Mouse (Mus musculus) CD4-positive, CD25-positive, alpha-beta regulatory T cell, adult 4 months (primary cell): ENCODE data around the gene Actn4. TPM values are rescaled to one million over a fixed set of nuclear protein-coding genes. Genes with fewer than 3 reads are reported as not detected.

Source experiments
- ATAC-seq: one replicate; pipeline ENCODE4 v1.8.0; 2017
- polyA plus RNA-seq, 2 experiments: library from polyadenylated mRNA; unstranded; fragments of 100-300 nt; shearing (Covaris generic); gene quantifications; one replicate each; pipeline ENCODE4 v1.2.1; 2017

Actn4 gene
- polyA plus RNA-seq, 2 experiments from 2014 or later, result 82.6 to 106 TPM

DNA sequence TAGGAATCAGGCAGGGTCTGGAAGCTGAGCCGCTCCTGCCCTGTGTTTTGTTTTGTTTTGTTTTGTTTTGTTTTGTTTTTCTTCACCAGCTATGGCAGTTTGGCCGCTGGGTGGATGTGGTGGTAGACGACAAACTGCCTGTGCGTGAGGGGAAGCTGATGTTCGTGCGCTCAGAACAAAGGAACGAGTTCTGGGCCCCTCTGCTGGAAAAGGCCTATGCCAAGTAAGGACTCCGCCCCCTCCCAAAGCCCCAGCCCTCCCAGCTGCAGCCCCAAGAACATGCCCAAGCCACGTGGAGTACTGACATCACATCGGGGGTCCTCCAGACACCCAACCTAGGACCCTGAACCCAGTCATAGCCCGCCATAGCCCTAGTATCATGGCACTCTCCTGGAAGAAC lies 79.1 kb downstream of the Actn4 start:
- no peak for ATAC-seq

DNA sequence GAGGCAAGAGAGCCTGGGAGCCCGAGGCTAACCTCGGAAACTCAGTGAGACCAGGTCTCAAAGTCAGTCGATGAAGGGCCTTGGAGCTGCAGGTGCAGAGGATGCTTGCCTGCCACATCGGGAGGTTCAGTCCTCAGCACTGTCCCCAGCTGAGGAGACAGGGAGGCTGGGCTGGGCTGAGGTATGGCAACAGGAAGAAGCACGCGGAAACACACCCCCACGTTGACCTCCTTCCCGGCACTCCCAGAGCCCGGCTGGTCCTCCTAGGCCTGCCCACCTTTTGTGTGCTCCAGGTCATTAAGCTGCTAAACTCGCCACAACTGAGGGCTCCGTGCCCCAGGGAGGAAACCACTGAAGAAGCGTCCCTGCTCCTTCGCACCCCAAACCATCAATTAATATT lies 80.9 kb downstream of the Actn4 start, which contains the start of gene Capn12:
TSS of gene Capn12 (plus strand) at position 224 of the 400 bp plus-strand sequence.
- no peak for ATAC-seq

DNA sequence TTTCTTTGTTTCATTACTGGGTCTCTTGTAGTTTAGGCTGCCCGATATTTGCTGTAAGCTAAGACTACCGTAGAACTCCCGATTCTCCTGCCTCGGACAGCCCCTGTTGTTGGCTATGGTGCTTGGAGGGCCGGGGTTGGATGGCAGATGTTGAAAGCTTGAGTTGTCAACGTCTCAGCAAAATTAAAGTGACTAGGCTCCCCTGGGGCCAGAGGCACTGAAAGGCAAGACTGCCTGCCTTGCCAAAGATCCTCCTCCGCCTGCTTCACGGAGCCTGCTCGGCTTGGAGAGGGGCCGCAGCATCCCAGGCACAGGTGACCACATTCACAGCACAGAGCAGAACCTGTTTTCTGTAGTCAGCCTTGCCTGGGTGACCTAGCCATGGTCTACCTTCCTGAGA lies 81.6 kb downstream of the Actn4 start:
- no peak for ATAC-seq

DNA sequence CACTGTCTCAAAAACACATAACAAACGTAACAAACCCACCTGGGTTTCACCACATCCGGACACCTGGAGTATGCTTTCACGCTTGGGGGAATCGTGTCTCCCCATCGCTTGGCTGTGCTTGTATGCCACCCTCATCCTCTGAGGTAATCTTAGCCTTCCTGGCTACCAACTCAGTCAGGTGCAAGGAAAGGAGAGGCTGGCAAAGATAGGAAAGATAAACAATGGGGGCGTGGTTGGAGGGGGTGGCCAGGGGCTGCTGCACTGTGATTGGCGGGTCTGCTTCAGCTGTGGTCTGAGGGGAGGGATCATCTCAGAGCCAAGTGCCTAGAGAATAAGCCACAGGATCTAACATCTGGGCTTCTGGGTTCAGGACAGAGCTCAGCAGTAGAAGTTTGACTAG lies 82.5 kb downstream of the Actn4 start:
- no peak for ATAC-seq

DNA sequence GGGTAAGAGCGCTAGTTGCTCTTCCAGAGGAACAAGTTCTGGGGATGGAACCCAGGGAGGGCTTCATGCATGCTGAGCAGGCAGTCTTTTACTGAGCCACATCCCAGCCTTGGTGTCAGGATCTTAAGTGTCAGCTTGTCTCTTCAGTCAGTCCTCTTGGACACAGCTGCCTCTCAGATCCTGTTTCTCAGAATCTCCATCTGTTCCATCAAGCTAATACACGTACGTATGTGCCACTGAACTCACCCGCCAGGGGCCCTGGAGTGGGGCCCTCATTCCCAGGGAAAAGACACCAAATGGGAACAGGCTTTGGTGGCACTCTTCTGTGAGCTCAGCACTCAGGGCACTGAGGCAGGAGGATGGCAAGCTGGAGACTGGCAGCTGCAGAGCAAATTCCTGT lies 84.3 kb downstream of the Actn4 start:
- ATAC-seq, result no peak

DNA sequence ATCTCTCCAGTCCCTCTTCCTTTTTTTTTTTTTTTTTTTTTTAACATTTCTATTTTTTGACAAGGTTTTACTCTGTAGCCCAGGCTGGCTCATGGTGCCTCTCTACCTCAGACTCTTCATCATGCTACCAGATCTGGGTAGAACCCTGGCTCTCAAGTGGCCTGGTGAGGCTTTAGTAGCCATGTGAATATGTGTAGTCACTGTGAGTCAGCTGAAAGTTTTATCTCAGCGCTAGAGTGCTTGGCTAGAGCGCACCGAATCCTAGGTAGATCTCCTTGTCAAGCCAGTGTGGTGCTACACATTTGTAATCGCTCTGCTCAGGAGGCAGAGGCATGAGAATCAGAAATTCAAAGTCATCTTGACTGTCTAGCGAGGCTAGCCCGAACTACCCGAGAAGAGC lies 85.0 kb downstream of the Actn4 start:
- no peak for ATAC-seq

DNA sequence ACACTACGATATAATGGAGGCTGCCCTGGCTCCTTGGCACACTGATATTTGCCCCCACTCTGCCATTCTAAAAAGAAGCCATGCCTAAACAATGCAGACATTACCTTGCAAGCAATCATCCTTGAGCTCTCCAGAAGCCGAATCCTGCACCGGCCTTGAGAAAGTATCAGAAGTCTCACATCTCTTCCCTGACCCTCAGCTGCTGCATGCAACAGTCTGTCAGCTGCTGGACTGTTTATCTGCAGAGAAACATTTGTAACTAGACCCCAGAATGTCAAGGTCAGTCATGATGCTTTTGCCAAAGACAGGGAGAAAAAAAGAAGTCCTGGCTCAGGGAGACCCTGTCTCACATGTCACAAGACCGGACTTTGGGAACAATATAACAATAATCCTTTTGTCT lies 86.0 kb downstream of the Actn4 start:
- ATAC-seq, result no peak

DNA sequence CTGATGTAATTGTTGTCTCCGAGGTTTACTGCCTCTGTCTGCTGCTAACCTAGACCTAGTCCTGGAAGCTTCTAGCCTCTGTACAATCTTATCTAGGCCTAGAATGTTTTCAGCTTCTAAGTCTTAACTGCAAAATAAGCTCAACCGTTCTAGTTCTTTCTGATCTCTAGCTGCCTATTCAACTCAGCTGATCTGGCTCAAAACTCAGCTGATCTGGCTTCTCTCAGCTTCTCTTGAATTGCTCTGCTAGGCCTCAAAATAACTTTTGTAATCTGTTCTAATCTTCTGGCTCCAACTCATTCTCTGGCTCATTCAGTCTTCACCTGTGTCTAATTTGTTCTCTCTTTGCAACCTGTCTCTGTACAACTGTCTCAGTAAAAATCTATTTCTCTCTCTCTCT lies 87.6 kb downstream of the Actn4 start:
- no peak for ATAC-seq

DNA sequence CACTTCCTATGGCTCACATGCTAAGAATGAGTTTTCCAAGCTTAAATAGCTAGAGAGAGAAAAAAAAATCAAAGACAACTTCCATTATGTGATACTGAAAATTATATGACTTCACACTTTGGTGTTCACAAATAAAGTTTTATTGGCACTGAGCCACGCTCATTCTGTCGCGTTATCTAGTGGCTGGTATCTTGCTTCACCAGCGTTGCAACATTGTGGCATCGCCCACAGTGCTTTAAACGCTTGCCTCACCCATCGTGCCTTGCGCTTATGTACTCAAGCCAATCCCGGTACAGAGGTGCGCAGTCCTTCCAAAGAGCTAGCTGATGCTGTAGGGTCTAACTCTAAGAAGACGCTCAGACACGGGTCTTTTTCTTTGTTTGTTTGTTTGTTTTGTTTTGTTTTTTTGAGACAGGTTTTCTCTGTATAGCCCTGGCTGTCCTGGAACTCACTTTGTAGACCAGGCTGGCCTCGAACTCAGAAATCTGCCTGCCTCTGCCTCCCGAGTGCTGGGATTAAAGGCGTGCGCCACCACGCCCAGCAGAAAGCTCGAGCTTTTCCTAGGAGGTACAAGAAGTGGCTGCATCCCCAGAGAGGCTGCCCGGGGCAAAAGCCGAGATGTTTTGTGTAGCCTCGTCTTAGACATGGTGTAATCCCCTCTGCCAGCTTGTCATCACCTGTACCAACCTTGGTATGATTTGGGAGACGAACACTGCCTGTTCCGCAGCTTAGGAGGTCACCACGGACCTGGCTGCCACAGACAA lies 91.1 kb downstream of the Actn4 start:
- ATAC-seq, result no peak

DNA sequence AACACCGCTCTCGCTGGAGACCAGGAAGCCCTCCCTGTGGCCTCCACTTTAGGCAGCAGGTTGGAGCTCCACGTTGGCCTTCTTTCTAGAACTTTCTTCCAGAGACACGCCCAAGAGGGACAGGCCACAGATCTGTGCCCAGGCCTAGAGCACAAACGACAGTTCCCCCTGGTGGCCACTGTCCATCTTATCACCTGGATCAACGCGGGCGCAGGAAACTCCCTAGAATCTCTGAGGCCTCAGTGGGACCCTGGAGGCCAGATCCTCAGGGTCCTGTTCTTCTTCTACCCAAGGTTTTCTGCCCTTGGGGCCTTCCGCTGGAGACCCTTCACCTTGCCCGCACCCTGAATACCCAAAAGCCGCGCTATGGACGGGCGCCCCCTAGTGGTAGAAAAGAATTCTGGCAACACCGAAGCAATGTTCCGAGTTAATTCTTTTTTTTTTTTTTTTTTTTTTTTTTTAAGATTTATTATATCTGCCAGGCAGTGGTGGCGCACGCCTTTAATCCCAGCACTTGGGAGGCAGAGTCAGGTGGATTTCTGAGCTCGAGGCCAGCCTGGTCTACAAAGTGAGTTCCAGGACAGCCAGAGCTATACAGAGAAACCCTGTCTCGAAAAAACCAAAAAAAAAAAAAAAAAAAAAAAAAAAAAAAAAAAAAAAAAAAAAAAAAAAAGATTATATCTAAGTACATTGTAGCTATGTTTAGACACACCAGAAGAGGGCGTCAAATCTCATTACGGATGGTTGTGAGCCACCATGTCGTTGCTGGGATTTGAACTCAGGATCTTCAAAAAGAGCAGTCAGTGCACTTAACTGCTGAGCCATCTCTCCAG lies 94.4 kb downstream of the Actn4 start:
- ATAC-seq, result peak; percentile 30

DNA sequence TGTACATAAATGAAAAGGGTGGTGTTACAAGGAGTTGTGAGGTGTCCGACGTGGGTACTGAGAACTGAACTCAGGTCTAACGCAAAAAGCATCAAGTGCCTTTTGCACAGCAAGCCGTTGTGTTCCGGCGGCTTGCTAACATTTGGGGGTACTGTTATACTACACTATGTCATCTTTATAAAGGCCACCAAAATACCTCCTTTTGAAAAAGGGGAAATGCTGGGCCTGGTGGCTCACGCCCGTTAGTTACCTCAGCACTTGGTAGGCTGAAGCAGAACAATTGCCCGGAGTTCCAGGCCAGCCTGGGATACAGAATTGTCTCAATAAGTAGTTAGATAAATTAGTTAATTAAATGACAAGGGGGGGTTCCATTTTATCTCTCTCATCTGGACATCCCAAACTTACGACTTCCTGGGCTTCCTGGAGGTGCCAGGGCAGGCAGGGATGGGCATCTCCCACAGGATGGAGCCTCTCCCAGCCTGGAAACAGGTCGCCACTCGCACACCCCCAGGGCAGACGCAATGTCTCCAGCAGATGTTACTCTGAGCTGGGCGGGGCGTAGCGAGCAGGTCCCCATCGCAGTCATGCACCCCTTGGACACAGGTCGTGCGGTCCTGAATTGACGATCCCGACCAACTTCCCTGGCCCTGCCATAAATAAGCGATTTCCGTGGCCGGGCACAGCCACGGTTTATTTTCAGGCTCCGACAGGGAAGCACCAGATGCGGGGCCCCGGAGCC lies 95.2 kb downstream of the Actn4 start:
- no peak for ATAC-seq

DNA sequence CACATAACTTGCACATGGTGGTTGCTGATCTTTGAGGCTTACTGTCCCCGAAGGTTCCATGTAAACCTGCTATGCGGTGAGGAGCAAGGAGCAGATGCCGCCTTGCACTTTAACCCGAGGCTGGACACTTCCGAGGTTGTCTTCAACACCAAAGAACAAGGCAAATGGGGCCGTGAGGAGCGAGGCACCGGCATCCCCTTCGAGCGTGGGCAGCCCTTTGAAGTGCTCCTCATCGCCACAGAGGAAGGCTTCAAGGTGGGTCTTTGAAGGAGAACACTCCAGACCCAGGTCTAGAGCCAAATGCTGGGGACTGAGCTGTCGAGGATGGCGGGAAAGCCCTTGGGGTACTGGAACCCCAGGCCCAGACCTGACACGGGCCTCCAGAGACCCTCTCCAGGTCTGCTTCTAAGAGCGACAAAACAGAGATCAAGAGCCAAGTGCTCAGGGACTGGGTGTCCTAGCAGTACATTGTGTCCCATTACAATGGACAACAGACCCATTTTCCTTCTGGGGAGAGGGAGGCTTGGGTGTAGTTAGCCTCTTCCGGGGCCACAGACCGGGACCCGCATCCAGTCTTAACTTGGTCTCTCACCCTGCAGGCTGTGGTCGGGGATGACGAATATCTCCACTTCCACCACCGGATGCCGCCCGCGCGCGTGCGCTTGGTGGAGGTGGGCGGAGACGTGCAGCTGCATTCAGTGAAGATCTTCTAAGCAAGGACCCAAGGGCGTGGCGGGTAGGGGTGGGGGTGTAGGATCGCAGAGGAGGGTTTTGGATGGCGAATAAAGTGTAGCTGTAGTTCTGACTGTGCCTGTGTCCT lies 96.4 kb downstream of the Actn4 start:
- peak; percentile 95 for ATAC-seq

DNA sequence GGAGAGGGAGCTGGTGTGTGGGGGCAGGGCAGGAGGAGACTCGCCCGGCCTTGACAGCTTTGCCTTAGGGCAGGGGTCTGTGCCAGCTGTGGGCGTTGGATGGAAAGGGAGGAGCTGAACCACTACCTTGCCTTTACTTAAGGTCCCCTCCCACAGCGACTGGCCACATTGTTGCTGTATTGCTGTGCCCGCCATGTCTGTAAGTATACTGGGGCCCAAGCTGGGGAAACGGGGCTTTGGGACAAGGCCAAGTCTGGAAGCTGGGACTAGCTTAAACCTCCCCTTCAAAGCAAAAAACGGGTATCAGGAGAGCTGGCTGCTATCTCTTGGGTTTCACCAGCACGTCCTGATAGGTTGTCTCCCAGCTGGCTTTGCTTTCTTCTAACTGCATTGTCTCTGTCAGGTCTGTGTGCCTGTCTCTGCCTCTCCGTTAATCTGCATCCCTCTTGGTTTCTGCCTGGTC lies 97.8 kb downstream of the Actn4 start:
- no peak for ATAC-seq

DNA sequence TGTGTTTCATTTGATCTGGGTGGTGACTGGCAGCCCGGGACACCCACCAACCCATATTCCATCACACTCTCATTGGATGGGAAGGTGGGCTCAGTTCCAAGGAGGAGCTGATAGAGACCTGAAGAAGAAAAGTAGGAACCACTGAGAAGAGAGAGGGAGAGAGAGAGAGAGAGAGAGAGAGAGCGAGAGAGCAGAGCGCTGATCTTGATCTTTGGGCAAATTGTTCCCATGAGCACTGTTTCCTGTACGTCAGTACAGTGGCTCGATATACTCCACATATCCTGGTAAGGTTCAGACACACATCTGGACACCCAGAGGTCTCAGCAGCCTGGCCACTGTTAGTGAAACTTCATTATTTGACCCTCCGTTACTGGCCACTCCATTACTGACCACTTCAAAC lies 98.6 kb downstream of the Actn4 start, which contains the start of gene Lgals7:
TSS of gene Lgals7 (plus strand) at position 314 of the 400 bp plus-strand sequence.
- no peak for ATAC-seq

DNA sequence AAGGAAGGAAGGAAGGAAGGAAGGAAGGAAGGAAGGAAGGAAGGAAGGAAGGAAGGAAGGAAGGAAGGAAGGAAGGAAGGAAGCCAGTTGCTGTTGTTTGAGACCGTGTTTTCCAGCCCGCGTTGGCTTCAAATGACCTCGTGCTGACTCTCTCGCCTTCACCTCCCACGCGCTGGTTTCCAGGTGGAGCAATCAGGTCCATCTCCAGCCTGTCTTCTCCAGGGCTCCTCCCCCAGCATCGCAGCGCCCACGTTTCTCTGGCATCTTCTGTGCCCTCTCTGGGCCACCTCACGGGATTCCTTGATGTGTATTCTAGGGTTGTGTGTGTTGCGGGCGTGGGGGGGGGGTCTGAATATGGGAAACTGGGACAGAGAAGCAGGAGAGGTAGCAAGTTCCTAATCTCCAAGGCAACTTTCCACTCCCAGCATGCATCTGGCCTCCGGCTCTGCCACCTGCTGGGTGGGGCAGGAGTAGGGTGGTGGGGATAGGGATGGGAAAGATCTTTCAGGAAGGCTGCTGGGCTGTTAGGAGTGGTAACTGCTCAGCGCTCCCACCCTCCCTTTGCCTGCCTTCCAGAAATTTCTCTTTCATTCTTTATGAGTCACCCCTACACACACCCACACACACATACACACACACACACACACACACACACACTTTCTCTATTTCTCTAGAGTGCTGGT lies 99.2 kb downstream of the Actn4 start:
- no peak for ATAC-seq

DNA sequence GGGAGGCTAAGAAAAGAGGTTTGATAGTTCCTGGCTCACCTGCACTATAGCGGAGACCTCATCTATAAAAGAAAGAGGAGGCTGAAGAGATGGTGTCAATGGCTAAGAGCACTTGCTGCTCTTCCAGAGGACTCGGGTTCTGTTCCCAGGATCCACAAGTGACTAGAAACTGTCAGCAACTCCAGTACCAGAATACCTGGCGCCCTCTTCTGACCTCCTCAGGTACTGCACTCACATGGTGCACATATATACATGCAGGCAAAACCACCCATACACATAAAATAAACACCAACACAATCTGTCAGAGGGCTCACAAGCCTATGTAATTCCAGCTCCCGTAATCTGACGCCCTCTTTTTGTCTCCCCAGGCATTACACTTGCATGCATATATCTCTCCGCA lies 101.2 kb downstream of the Actn4 start:
- ATAC-seq, result no peak

DNA sequence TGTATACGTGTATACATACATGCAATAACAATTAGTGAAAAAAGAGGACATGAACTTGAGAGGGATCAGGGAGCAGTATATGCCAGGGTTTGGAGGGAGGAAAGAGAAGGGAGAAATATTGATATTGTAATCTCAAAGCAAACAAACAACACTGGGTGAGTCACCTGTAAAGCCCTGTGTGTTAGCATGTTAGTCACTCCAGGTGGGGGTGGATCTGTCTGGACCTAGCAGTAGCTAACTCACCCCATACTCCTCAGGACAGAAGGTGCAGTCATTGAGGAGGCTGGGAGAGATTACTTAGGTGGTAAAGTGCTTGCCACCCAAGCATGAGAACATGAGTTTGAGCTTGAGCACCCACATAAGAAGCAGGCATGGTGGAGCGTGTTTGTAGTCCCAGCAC lies 102.2 kb downstream of the Actn4 start:
- no peak for ATAC-seq

DNA sequence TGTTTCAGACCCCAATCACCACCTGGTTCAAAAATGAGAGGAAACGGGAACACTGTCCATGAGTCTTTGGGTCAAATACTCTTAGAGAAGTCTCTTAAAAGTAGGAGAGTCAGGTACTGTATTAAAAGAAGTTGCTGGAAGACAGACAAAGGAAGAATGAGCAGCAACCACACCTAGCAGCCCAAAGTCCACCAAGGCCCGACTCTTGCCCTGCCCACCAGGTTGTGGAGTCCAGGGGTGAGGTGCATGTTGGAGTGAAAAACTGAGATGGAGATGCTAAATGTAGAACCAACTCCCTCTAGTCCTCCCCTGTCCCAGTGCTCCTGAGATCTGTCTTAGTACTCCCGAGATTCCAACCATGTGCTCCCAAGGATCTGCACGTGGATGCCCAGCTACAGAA lies 111.5 kb downstream of the Actn4 start:
- no peak for ATAC-seq

DNA sequence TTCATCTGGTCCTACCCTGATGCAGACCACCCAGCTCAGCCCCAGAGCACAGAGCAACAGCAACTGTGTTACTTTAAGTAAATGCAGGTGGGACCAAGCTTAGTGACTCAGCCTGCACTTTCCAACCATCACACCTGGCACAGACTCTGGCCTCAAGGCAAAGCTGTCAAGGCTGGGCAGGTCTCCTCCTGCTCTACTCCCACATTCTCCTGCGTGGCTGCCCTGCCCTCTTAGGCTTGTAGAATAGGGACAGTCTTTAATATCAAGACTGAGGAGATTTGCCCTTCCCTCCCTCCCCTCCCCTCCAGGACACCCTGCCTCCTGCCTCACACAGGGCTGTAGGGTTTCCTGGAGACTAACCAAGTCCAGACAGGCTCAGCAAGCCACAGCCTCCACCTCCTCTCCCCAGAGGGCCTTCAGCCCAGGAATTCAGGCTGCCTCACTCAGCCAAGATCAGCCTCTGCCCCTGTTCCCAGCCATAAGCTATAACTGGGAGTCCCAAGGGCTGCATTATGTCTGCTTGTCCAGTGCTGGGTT lies 112.4 kb downstream of the Actn4 start:
- no peak for ATAC-seq

DNA sequence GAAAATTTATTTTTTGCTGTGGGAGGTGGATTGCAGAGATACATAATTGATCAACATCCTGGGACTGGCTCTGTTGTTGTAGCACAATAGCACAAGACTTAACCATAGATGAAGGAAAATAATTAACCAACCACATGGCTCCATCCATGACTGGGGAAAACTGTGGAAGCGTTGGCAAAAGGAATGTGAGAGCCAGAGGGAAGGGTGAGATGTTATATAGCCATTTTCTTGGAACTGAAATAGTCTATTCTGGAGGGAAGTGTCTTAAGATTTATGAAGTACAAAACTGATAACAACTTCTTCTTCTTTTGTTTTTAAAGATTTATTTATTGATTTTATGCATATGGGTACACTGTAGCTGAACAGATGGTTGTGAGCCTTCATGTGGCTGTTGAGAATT lies 114.9 kb downstream of the Actn4 start:
- no peak for ATAC-seq
